Mouse (Mus musculus): Measurements from ENCODE around the gene Tmem86b.
"Not testable (repeated sequence)": the region's sequence is repeated elsewhere in the genome, so short reads cannot be mapped to it uniquely, and the experiment has no call there.

Tmem86b gene

GRCm38 (mm10) chr7:4647992-4648391 lies 16.8 kb upstream of the Tmem86b start:
- DNase-seq (ENCODE audit: low read depth, low spot score): no peak

- no peak for DNase-seq (ENCODE audit: low read depth, low spot score)
Measured at GRCm38 (mm10) chr7:4647291-4647690, 16.1 kb upstream of the Tmem86b start.

GRCm38 (mm10) chr7:4646806-4647205 lies 15.6 kb upstream of the Tmem86b start:
- no peak for DNase-seq (ENCODE audit: low read depth, low spot score)

GRCm38 (mm10) chr7:4643225-4643624 lies 12.0 kb upstream of the Tmem86b start:
- DNase-seq (ENCODE audit: low read depth, low spot score): no peak

- DNase-seq (ENCODE audit: low read depth, low spot score): no peak
Measured at GRCm38 (mm10) chr7:4641956-4642355, 10.7 kb upstream of the Tmem86b start.

GRCm38 (mm10) chr7:4641155-4641554 lies 9.9 kb upstream of the Tmem86b start:
- DNase-seq (ENCODE audit: low read depth, low spot score): no peak

DNA sequence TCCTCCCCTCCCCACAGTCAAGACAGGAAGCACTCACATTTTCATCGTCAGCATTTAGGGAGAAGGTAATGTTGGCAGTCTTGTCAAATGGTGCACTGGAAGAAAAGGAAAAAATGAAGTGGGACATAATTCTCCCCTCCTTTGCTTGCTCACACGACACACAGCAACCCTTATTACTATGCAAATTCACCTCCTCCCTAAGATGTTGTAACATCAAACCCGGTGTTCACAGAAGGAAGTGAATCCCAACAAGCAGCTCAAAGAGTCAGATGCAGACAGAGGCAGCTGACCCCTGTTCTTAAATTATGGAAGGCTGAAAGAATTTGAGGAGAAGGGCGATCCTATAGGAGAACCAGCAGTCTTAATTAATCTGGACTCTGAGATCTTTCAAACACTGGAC lies 5.0 kb upstream of the Tmem86b start:
- no peak for DNase-seq (ENCODE audit: low read depth, low spot score)

GRCm38 (mm10) chr7:4630198-4630597 lies 1.0 kb downstream of the Tmem86b start:
- no peak for DNase-seq (ENCODE audit: low read depth, low spot score)

- no peak for DNase-seq (ENCODE audit: low read depth, low spot score)
Measured at GRCm38 (mm10) chr7:4629586-4629985, 1.6 kb downstream of the Tmem86b start.

DNA sequence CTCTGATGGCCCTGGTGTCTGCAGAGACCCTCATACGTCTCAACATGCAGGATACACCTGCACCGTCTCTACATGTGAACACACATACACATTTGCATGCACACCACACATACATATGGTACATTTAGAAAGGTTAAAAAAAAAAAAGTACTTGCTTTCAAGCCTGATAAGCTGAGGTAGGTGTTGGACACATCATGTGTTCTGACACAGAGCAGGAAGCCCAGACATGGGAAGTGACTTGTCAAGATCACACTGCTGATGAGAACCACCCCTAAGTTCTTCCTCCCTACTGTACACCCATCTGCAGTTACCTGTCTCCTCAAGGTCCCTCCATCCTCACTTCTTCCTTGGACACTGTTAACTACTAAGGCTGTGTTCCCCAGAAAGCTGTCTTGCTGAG lies 5.3 kb downstream of the Tmem86b start:
- DNase-seq (ENCODE audit: low read depth, low spot score): no peak

DNA sequence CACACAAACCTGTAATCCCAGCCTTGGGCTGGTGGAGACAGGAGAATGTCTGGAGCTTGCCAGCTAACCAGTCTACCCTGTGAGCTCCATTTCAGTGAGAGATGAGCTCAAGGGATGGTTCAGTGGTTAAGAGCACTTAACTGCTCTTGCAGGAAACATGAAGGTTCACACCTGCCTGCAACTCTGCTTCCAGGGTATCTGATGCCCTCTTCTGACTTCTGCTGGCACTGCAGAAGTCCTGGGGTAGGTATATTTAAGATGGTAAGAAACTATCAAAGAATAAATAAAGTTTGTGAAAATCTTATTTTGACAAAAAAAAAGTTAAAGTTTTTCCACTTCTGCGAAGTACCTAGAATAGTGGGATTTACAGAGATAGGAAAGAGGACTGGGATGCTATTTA lies 6.9 kb downstream of the Tmem86b start:
- no peak for DNase-seq (ENCODE audit: low read depth, low spot score)

- DNase-seq (ENCODE audit: low read depth, low spot score): no peak
Measured at GRCm38 (mm10) chr7:4623544-4624189, 7.6 kb downstream of the Tmem86b start.

- DNase-seq (ENCODE audit: low read depth, low spot score): peak; percentile 47
Measured at GRCm38 (mm10) chr7:4619979-4620378, 11.2 kb downstream of the Tmem86b start.

DNA sequence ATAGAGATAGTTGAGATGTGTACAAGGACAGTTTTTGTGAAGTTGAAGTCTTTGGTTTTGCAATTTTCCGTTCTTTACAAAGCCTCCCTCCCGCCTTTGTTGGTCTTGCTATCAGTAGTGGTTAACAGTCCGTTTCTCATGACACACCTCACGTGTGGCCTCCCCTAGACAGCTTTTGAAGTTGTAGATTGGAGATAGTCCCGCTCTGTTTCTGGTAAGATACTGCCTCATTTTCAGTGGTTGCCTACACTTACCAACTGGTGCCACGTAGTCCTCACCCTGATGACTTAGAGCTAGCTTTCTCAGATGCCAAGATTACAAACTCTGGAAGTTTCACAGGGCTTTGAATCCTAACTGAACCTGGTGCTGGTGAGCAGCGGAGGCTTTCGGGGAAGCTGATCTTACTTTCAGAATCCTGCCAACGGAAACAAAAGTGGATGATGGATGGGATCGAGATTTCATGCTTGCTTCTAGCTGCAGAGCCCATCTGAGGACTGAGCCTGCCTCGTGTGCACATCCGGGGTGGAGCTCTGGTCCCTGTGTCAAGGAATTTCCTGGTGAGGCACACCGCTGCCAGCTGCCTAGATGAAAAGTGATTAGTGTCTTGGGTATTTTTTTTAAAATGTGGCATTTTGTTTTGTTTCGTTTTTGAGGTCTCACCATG lies 17.4 kb downstream of the Tmem86b start:
- DNase-seq (ENCODE audit: low read depth, low spot score): no peak

DNA sequence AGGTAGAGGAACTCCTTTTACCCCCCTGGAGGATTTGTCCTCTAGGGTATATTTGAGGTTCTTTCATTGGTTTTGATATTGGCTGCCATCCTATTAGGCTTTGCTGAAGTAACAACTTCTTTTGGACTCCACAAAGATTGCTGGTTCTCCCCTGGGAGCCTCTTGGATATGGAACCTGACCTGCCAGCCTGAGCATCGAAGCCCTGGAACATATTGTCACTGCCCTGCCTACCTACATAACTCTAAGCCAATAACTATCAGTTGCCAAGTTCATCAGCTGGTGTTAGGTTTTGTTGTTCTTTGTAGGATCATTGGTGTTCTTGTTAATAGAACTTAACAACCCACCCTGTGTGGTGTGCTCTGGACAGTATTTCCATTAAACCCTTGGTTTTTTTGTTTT lies 18.3 kb downstream of the Tmem86b start:
- no peak for DNase-seq (ENCODE audit: low read depth, low spot score)

GRCm38 (mm10) chr7:4612386-4612785 lies 18.8 kb downstream of the Tmem86b start:
- DNase-seq (ENCODE audit: low read depth, low spot score): no peak

- no peak for DNase-seq (ENCODE audit: low read depth, low spot score)
Measured at GRCm38 (mm10) chr7:4611921-4612341, 19.3 kb downstream of the Tmem86b start.

DNA sequence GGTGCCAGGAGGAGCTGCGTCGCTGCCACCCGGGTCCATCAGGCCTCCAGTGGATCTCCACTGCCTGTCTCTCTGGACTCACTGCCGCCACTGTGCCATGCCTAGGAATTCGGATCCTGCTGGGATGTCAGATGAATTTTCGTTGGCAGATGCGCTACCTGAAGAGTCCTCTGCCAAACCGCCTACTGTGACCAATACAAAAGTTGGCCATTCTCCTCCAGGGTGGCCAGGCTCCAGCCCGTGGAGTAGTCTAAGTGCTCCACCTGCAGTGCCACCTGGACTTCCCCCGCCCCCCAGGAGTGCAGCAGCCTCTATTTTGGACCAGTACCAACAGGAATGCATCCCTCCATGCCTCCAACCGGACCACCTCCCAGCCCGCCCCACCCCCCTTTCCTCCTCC lies 19.7 kb downstream of the Tmem86b start:
- no peak for DNase-seq (ENCODE audit: low read depth, low spot score)

DNA sequence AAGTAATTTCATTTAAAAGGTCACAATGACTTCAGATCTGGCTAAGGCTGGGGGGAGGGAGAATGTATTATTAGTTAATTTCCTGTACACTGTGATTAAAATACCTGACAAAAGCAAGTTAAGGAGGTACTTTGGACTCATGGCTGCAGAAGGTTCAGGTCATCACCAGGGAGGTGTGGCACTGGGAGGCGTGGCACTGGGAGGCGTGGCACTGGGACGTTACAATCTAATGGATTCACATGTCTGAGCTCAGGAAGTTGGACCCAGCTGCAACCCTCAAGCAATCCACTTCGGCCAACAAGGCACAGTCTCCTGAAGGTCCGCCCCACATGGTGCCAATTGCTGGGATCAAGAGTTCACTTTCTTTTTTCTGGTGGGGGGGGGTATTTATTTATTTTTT lies 23.2 kb downstream of the Tmem86b start:
- DNase-seq (ENCODE audit: low read depth, low spot score): no peak

DNA sequence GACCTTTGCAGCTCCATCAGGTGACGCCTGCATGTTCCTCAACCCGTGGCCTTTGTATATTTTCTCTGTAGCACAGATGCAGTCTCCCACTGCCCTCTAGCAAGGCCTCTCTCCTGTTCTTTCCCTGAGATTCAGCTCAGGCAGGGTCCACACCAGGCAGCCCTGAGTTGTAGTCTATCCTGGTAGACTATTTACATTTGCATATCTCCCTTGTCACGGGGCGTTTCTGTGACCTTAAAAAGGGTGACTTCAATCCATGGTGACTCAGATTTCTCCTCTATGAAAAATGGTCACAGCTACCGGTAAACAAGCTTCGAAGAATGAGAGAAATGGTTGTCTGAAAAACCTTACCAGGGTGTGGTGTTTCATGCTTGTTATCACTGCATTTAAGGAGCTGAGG lies 27.3 kb downstream of the Tmem86b start, which contains the start of gene Ptprh:
Gene Ptprh (minus strand): TSS at position 169 of the 400 bp plus-strand sequence.
- DNase-seq (ENCODE audit: low read depth, low spot score): no peak

GRCm38 (mm10) chr7:4602969-4603368 lies 28.3 kb downstream of the Tmem86b start:
- no peak for DNase-seq (ENCODE audit: low read depth, low spot score)

DNA sequence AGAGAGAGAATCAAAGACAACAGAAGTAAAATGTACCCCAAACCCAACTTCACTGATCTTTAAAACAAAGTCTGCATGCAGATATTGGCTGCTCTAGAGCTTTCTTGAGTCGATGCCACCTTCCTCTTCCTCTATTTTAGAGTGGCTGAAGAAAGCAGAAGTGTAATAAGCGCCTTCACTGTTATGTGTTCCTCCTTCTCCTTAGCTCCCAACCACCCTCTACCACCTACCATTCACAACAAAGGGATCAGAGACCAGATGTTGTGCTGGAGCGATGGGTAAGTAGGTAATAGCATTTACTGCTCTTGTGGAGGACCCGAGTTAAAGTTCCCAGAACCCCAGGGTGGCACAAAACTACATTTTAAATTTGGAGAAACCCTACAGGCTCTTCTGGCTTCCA lies 34.2 kb downstream of the Tmem86b start:
- DNase-seq (ENCODE audit: low read depth, low spot score): not testable (repeated sequence)

DNA sequence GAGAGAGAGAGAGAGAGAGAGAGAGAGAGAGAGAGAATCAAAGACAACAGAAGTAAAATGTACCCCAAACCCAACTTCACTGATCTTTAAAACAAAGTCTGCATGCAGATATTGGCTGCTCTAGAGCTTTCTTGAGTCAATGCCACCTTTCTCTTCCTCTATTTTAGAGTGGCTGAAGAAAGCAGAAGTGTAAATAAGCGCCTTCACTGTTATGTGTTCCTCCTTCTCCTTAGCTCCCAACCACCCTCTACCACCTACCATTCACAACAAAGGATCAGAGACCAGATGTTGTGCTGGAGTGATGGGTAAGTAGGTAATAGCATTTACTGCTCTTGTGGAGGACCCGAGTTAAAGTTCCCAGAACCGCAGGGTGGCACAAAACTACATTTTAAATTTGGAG lies 49.7 kb downstream of the Tmem86b start:
- DNase-seq (ENCODE audit: low read depth, low spot score): not testable (repeated sequence)

All from WW6 (cell line).